Mouse (Mus musculus) lung, postnatal 0 days (tissue): ENCODE data around the gene Lars2.
A peak's percentile ranks its signal among the peaks of the same experiment; 100 is the strongest.

Source experiments
- CTCF ChIP-seq: IDR thresholded peaks from 2 replicates; pipeline ENCODE4 v1.5.1; 2016; ENCODE audit warnings: antibody characterized with exemption, mild to moderate bottlenecking
- EP300 ChIP-seq: IDR thresholded peaks from 2 replicates; pipeline ENCODE4 v1.6.1; 2016; ENCODE audit warnings: antibody characterized with exemption, mild to moderate bottlenecking, control low read depth

- no peak for TF ChIP-seq EP300
- TF ChIP-seq CTCF: peak; percentile 82
Measured at GRCm38 (mm10) chr9:123450174-123450573, 83.4 kb downstream of the Lars2 start.
